Mouse (Mus musculus) 3134 (cell line): Measurements from ENCODE around the gene Tmbim4.
A peak's percentile ranks its signal among the peaks of the same experiment; 100 is the strongest.

Experiments used
- DNase-seq: peaks from one replicate; pipeline ENCODE4 v3.0.0-alpha.2; 2011; ENCODE audit warnings: low spot score; ENCODE audit not compliant: insufficient read length; ENCODE audit errors: extremely low read depth

Gene Tmbim4

DNA sequence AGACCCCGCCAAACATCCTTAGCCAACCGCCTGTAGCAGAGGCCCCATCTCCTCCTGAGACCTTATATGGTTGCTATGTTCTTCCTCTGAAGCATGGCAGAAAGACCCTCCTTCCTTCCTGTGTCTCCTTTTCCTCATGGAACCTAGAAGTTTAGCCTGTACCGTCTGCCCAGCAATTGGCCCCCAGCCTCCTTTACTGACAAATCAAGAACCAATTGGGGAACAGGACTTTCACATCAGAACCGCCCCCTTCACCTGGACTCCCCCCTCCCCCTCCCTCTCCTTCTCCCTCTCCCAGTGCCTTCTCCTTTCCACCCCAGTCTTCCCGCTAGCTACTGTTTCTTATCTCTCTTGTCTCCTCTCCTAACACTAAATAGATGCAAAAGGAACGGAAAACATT is 38.1 kb downstream of the Tmbim4 start:
- no peak for DNase-seq

DNA sequence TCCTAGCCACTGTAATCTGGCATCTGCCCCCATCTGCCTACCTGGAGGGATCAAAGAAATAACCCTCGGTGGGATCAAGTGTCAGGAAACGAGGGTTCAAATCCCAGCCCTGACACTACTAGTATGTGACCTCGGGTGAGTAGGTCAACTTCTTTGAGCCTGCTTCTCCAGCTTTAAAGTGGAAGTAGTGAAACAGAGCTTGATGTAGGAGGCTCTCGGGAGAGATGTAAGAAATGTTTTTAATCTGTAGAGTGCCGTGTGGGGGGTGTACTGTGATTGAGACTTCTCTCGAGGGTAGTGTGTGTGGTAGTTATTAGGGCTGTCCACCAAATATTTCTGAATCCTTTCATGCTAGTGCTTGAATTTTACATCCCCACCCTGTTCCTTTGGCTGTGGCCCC is 41.0 kb downstream of the Tmbim4 start:
- DNase-seq = no peak

DNA sequence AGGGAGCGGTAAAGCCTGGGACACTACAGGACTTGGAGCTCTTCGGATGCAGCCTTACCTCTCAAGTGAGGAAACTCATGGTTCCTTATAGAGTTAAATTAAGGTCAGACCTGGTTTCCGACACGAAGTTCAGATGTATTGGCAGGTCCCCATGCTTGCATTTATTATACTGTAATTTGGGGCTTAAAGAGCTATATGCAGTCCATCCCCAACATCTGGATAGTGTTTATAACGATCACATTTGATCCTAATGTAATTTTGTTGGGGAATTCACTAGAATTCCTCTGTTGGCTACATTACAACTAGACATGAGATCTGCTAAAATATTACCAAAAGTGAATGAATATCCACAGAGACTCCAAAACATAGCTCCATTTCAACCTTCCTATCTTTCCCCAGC is 44.3 kb downstream of the Tmbim4 start:
- no peak for DNase-seq

DNA sequence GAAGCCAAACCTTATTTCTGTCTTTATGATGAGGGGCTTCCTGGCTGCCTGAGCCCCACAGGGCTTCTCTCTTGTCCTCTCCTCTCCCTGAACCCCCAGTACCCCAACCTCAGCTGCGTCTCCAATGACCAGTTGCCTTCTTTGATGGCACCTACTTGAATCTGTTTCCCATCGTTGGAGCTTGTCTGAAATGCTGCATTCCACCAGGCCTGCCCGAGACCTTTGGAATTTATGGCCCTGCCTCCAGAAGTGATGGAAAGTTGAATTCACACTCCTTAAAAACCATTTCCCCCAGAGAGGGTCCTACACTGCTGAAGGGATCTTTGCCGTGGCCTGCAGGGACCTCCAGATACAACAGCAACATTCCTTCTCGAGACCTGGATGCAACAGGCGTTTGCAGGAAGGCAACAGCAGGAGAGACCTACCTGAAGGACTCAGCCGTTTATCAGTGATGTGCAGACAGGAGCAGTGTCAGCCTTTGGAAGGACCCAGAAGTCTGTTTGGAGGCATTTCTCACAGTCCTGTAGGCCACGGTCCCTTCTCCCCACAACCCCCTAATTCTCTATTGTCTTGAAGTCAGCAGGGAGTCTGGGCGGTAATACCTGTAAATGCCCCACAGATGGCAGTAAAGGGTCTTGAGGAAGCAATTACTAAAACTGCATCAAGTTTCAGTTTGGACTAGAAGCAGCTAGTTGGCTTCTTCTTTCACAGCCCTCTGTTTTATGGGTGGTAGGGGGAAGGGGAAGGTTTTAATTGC is 45.8 kb downstream of the Tmbim4 start:
- peak; percentile 31 for DNase-seq

DNA sequence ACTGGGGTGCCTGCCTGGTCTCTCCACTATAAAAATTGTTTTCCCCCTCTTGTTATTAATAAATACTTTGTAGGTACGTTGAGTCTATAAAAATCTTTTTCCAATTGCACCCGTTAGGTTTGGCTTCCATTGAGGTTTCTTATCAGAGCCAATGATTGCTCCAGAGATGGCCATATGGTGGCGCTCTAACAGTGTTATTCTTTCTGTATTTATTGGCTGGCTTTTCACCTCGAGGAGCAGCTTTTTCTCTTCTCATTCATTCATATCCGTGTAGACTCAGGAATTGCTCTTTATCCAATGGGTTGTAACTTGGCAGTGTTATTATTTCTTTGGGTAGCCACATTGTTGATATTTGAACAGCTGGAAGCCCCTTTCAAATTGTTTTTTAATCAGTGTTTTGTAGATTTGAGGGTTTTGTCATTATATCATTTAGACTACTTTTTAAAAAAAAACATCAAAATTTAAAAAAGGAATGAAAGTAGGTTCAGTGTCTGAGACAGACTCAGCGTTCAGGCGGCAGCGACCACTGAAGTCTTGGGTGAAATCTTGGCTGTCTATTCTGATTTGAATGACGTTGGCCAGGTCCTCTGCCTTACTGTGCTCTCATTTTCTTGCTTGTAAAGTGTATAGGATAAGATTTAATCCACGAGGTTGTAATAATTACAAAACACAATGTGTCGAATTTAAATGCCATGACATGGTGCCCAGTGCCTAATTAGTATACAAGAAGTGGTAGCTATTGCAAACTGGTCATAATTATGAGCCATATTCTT is 49.7 kb downstream of the Tmbim4 start:
- DNase-seq = no peak

DNA sequence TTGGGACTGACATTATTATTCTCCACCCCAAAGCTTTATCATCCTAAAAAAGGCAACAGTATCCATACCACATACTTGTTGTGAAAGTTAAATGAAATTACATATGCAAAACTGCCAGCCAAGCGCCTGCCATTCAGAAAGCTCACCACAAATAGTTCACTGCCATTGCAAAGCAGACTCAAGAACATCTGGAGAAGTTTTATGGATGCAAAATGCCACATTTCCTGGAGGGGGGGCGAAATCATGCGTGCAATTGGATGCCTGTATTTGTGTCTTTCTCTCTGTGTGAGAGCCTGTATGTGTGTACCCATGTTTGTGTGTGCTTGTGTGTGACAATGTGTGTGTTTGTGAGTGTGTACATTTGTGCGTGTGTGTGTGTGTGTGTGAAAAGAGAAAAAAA is 50.4 kb downstream of the Tmbim4 start:
- DNase-seq = no peak

DNA sequence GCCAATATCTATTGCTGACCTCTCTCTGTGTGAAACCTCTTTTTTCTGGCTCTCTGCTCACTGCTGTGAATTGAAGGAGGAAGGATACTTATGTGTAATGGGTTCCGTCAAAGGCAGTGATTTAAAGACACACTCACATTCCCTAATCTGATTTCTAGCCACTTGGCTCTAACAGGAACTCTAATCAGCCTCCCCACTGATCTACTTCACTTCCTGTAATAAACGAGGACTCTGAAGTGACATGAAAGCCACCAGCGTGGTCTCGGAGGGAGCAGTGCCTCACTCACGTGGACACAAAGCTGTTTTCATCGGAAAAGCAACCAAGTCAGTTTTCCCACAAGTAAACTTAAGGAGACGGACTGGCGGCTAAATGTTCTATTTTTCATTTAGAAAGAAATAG is 51.4 kb downstream of the Tmbim4 start:
- no peak for DNase-seq

DNA sequence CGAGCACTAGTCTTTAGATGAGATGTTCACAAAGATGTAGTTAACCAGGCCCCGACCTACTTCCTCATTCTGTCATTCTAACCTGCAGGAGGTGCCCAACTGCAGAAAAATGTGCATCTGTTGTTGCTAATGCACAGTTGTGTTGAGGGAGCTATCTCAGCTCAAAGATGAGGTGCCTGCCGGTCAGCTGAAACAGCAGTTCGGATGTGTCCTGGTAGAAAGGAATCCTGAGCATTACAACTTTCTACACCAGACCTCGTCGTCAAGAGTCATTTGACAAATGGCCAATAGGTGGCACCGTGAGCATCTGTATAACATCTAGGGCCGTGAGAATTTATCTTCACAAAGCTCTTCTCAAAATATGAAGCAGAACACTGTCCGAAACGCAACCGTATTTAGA is 55.8 kb downstream of the Tmbim4 start:
- DNase-seq = no peak

DNA sequence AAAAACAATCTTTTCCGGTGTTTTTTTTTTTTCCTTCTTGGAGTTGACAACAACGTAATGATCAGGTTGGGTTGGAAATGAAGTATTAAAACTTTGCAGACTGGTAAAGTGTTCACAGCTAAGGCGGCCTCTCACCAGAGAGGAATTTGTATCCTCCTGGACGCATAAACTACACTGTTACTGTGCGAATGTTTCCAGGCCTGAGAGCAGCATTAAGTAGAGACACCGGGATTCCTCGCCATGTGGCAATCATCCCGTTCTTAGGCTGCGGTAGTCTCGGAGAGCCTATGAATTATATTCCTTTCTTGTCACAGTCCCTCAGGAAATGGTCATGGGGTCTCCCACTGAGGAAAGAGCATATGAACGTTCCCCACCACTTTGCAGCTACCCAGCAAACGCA is 66.4 kb downstream of the Tmbim4 start:
- DNase-seq = no peak

DNA sequence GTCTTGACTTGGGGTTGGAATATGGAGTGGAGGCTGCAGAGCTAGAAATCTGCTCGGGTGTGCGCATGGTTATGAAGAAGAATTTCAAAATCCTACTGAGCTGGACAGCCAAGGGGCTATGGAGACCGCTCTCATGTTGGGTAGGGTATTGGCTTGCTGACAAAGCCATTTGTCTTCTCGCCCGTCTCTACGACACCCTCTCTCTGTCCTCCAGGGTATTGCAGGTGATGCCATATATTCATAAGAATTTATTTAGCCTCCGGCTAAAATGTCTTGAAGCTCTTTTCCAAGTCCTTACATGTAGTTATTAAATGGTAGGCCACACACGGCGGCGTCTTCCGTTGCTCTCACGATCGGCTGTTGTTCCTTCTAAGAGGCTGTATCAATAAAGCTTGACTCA is 68.6 kb downstream of the Tmbim4 start:
- no peak for DNase-seq

DNA sequence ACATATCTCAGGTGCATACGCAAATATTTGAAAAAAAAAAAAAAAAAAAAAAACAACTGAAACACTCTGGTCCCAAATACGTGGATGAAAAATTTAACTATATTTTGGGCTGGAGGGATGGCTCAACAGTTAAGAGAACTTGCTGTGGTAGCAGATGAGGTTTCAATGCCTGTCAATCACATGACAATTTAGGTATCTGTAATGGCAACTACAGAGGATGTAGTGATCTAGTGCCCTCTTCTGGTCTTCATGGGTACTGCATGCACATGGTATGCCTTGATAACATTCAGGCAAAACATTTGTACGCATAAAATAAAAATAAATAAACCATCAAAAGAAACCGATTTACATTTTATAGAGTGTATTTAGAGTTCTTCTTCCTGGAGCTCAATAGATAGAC is 69.4 kb downstream of the Tmbim4 start:
- DNase-seq = no peak

DNA sequence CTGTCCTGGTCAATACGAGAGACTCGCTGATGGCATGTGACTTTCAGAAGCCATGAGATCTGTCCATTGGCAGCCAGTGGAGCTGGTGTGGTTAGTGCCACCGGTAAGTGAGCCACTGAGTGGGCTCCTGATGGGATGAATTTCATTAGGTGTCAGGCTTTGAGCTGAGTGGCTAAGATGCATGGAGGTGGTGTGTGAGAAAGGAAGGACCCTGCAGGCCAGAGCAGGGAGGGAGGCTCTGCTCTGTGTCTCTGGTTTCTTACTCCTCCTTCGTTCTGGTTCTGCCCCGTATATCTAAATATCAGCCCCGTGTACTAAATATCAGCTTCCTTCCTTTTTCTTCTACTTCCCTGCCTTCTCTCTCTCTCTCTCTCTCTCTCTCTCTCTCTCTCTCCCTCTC is 69.9 kb downstream of the Tmbim4 start:
- DNase-seq = no peak

DNA sequence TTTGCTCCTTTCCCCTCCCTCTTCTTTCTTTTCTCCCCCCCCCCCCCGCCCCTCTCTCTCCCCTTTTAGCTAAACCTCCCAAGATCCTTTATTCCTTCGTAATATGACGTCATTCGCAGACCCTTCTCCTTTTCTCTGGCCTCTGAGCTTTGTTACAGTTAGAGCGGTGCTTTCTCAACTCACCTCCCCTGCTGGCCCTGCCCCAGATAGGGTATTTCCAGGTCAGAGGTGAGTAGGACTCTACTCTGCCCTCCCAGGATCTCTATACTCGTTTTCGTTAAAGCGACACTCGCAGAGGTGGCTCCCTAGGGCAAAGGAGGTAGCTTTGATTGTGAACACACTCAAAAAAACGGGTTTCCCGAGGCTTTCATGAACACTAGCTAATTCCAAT is 70.5 kb downstream of the Tmbim4 start:
- no peak for DNase-seq

DNA sequence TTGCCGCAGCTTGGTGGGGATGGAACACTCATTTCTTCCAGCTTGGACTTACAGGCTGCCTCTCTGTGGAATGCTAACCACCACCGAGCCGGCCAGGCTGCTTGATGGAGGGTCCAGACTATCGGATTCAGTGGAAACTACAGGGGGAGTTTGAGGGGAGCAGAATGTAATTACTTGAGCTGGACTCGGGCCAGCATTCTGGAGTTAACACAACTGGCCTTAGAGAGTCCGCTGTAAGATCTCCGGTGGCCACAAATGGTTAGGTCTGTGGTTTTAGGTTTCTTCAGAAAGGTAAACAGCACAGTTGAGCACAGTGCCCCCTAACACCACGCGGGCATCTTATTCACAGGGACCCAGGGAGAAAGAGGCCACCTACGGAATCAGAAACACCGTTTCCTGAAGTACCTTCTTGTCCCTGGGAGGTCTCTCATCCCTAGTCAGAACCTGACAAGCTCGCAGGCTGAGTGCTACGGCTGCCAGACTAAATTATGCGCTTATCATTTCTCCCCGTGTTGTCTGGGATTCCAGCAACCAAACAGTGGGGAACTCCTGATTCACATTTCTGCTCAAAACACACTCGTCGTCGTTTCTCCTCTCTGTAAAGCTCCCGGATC is 71.0 kb downstream of the Tmbim4 start:
- DNase-seq = no peak

DNA sequence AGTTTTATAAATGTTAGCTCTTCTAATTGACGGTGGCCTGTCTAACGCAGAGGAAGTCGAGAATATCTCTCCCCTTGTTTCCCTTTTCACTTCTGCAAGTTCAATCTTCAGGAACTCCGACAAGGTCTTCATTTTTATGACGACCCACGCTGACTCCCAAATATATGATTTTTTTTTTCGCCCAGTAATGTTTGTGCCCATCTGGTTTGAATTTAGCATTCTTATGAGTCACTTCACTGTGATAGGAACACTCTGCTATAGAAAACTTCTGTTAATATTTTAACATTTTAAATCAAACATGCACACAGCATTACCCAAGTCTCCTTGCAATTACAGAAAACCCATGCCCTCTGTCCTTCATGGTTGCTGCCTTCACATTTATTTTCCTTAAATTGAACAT is 71.9 kb downstream of the Tmbim4 start:
- DNase-seq = no peak
